Mouse (Mus musculus): ENCODE data around the gene Ralgps2.

DNA sequence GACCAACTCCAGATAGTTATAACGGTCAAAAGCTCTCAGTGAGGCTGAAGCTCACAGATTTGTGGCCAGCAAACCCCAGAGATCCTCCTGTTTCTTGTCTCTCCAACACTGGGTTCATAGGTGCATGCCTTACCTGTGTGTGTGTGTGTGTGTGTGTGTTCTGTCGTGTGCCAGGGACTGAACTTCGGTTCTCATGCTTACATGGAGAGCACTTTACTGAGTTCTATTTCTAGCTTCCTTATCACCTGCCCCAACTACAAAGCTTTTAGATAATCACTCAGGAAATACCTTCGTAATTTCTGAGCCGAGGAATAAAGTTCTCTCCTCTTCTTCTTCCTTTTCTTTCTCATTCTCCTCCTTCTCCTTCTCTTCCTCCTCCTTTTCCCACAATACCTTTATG lies 19.6 kb upstream of the Ralgps2 start:
- TF ChIP-seq POLR2A (IDR thresholded peaks at IDR 0.05; ENCODE audit: low read depth, low read length) (no peak), CTCF (IDR thresholded peaks at IDR 0.05; ENCODE audit: extremely low read depth, insufficient read depth, insufficient read length, insufficient replicate concordance) (no peak)
